Mouse (Mus musculus) ES-Bruce4 (cell line): Measurements from ENCODE around the gene Pfdn4.

ENCODE experiments used
- CTCF ChIP-seq: IDR thresholded peaks from one replicate; pipeline ENCODE4 v1.8.1; 2011; ENCODE audit warnings: low read depth, low read length
- EP300 ChIP-seq: IDR thresholded peaks from 2 replicates; pipeline ENCODE4 v1.6.1; 2011; ENCODE audit warnings: low read depth, low read length; ENCODE audit not compliant: insufficient read depth
- POLR2A ChIP-seq: IDR thresholded peaks from one replicate; pipeline ENCODE4 v1.8.1; 2011; ENCODE audit warnings: low read length; ENCODE audit not compliant: insufficient read depth

DNA sequence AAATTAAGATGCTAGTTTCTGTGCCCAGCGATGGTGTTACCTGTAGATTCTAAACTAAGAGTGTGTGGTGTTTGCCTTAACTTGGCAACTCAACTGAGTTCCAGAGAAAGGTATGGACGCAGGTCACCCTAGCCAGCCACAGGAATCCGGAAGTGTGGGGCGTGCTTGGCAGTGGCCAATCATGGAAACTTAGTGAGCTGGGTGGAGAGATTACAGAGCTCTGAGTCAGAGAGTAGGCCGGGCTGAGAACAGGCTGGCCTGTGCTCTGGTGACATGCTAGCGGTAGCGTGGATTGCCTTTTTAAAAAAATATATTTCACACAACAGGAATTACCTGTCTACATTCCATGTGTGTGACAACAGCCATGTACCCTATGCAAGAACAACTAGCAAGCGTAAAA, 30.3 kb downstream of the Pfdn4 start:
- TF ChIP-seq CTCF = no peak
- TF ChIP-seq POLR2A = no peak
- no peak for TF ChIP-seq EP300
